7 mouse cellular contexts compared by ENCODE assay signal in the genomic region with DNA sequence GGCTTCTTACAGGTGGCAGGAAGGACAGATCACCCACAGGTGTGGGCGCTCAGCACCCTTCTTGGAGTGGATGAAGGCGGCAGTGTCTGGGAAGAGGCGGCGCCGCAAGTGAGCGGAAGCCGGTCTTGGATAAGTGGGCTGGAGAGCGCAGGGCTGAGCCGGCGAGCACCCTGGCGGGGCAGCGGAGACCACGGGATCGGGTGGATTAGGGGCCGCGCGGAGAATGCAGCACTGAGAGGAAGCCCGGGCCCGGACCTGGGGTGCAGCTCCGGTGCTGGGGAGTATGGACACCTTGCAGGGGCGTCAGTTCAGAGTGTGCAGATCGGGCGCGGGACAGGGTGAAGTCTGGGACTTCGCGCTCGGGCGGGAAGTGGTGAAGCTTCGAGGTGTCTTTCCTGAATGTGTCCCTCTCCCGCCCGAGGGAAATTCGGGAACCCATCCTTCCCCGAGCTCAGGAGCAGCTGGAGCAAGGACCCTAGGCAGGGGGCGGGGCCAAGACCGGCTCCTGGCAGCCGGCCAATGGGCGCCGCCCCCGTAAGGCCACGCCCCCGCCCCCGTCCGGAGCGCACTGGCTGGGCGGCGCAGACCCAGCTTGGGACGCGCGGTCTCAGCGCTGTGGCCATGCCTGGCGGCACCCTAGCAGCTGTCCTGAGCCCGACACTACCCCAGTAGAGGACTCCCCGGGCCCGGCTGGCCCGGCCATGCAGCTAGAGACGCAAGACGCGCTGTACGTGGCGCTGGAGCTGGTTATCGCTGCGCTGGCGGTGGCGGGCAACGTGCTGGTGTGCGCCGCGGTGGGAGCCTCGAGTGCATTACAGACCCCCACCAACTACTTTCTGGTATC. TPM values are rescaled to one million over a fixed set of nuclear protein-coding genes. Genes with fewer than 3 reads are reported as not detected.
A peak's percentile ranks its signal among the peaks of the same experiment; 100 is the strongest.
DNase-seq lines count a peak whose midpoint lies in the region; ATAC-seq and TF ChIP-seq lines count a peak whose summit lies in the region.

Gene Adora2b (plus strand): TSS at position 584 of the 844 bp plus-strand sequence.

- peaks cover 4% of the 10 kb centered on the region; the same call in 1 of the 2 replicates for H3K4me1 ChIP-seq in hindbrain, postnatal 0 days (ENCODE audit: insufficient read depth, low read length)
- peaks cover 29% of the 10 kb centered on the region for H3K4me1 ChIP-seq in limb, embryonic 14.5 days (ENCODE audit: control insufficient read depth, insufficient read depth, low read length)
- H3K4me1 ChIP-seq in midbrain, embryonic 14.5 days (ENCODE audit: control insufficient read depth, insufficient read depth, low read length), result 0 out of 2 replicates have a peak, but pooled peaks cover 10% of the 10 kb centered on the region

- TF ChIP-seq POLR2A in limb, embryonic 14.5 days (IDR thresholded peaks at IDR 0.05; ENCODE audit: borderline replicate concordance, extremely low read depth, insufficient read depth, insufficient read length), result 0 out of 2 replicates have a peak, but pooled peaks have one; percentile 18

- ATAC-seq in hindbrain, postnatal 0 days, result peak; percentile 89
- peak; percentile 85 for ATAC-seq in limb, embryonic 14.5 days (ENCODE audit: low FRiP score, low read depth)
- ATAC-seq in midbrain, embryonic 14.5 days (ENCODE audit: low FRiP score, low TSS enrichment), result peak; percentile 83

- H3K27me3 ChIP-seq in hindbrain, postnatal 0 days (ENCODE audit: insufficient read depth, low read length), result no peaks in the 10 kb centered on the region
- peaks cover 11% of the 10 kb centered on the region; the same call in 1 of the 2 replicates for H3K27me3 ChIP-seq in limb, embryonic 14.5 days (ENCODE audit: control insufficient read depth, insufficient read depth, low read length)
- H3K27me3 ChIP-seq in midbrain, embryonic 14.5 days (ENCODE audit: control insufficient read depth, insufficient read depth, low read length), result peaks cover 29% of the 10 kb centered on the region

- no peak for TF ChIP-seq CTCF in hindbrain, postnatal 0 days (IDR thresholded peaks at IDR 0.05; ENCODE audit: low read depth)

- peak; percentile 39 to 82 for DNase-seq in adrenal gland, adult (ENCODE audit: inconsistent age in 2 of 2, low spot score in 1 of 2)
- peak; percentile 41 to 59 for DNase-seq in cerebellum, postnatal 25 days
- DNase-seq in gastrocnemius, postnatal 10 days, result peak; percentile 76
- peak; percentile 77 for DNase-seq in hindbrain, postnatal 0 days (ENCODE audit: low spot score)
- DNase-seq in limb, embryonic 14.5 days (ENCODE audit: low spot score), result peak; percentile 72
- peak; percentile 88 for DNase-seq in midbrain, embryonic 14.5 days
- DNase-seq in spleen, postnatal 14 days (ENCODE audit: low spot score in 2 of 2), result peak; percentile 26 to 30

- peak within 1 kb of the TSS; percentile 48 for H3K9ac ChIP-seq in hindbrain, postnatal 0 days (replicated peaks; ENCODE audit: low read length)
- peak within 1 kb of the TSS; percentile 51 for H3K9ac ChIP-seq in limb, embryonic 14.5 days (ENCODE audit: low read depth, low read length, severe bottlenecking)
- H3K9ac ChIP-seq in midbrain, embryonic 14.5 days (replicated peaks; ENCODE audit: low read length), result peak within 1 kb of the TSS; percentile 44

- no peaks in the 10 kb centered on the region for H3K9me3 ChIP-seq in hindbrain, postnatal 0 days (ENCODE audit: low read length)
- no peaks in the 10 kb centered on the region for H3K9me3 ChIP-seq in limb, embryonic 14.5 days (ENCODE audit: control insufficient read depth, low read length)
- no peaks in the 10 kb centered on the region for H3K9me3 ChIP-seq in midbrain, embryonic 14.5 days (ENCODE audit: control insufficient read depth, low read length)

- peak within 1 kb of the TSS; percentile 61 for H3K4me3 ChIP-seq in hindbrain, postnatal 0 days (ENCODE audit: low read length)
- H3K4me3 ChIP-seq in limb, embryonic 14.5 days (replicated peaks; ENCODE audit: low read length), result peak within 1 kb of the TSS; percentile 52
- H3K4me3 ChIP-seq in midbrain, embryonic 14.5 days (replicated peaks; ENCODE audit: low read depth, low read length), result peak within 1 kb of the TSS; percentile 62

- no peaks in the 10 kb centered on the region for H3K36me3 ChIP-seq in hindbrain, postnatal 0 days (ENCODE audit: insufficient read depth, low read length)
- no peaks in the 10 kb centered on the region for H3K36me3 ChIP-seq in limb, embryonic 14.5 days (ENCODE audit: control insufficient read depth, insufficient read depth, low read length)
- H3K36me3 ChIP-seq in midbrain, embryonic 14.5 days (ENCODE audit: control insufficient read depth, insufficient read depth, low read length), result no peaks in the 10 kb centered on the region

- under 1% methylated on average over 64 of the region's 69 CpGs for WGBS in hindbrain, postnatal 0 days
- WGBS in limb, embryonic 14.5 days, result 2% methylated on average over 61 of the region's 69 CpGs
- under 1% methylated on average over 69 of the region's 69 CpGs for WGBS in midbrain, embryonic 14.5 days

- H3K27ac ChIP-seq in hindbrain, postnatal 0 days, result peak within 1 kb of the TSS; percentile 46
- H3K27ac ChIP-seq in limb, embryonic 14.5 days (replicated peaks; ENCODE audit: low read depth, low read length), result no peak within 1 kb of the TSS
- H3K27ac ChIP-seq in midbrain, embryonic 14.5 days (replicated peaks; ENCODE audit: low read depth, low read length), result no peak within 1 kb of the TSS

- H3K4me2 ChIP-seq in hindbrain, postnatal 0 days (ENCODE audit: low read depth, low read length), result peak within 1 kb of the TSS; percentile 100
- peak within 1 kb of the TSS; percentile 97 for H3K4me2 ChIP-seq in limb, embryonic 14.5 days (replicated peaks; ENCODE audit: low read depth, low read length, severe bottlenecking)
- H3K4me2 ChIP-seq in midbrain, embryonic 14.5 days (ENCODE audit: low read length), result peak within 1 kb of the TSS; percentile 99

RNA-seq across cellular contexts. Expression of gene Adora2b, which starts in this region (rescaled TPM):
- 1 to 10 TPM in 1 of 2 experiments, under 1 TPM in 1; 0.88 to 1.3 TPM for total RNA-seq in gastrocnemius, postnatal 10 days (2021)
- 8.2 and 12.4 TPM in 2 replicates for total RNA-seq in hindbrain, postnatal 0 days (2014; rRNA removed)
- 10.4 and 11.6 TPM in 2 replicates for polyA plus RNA-seq in hindbrain, postnatal 0 days (2015; fragmentation: Nextera tagmentation; extraction: Ambion mirVana)
- polyA plus RNA-seq in limb, embryonic 14.5 days (2012; rRNA removed), result 9.1 and 9.9 TPM in 2 replicates
- 10.9 and 11.1 TPM in 2 replicates for polyA plus RNA-seq in limb, embryonic 14.5 days (2014; fragmentation: Nextera tagmentation; extraction: Ambion mirVana)
- polyA plus RNA-seq in midbrain, embryonic 14.5 days (2014; fragmentation: Nextera tagmentation; extraction: Ambion mirVana), result 2.7 and 3.1 TPM in 2 replicates

Comparison
In these comparisons a context has a peak if more than half of its experiments do, and no peak if none do; other contexts are left out.
1. DNase-seq: peak in every context shown above with its lines; median percentile 88 in midbrain, embryonic 14.5 days; 77 in hindbrain, postnatal 0 days; 76 in gastrocnemius, postnatal 10 days; 72 in limb, embryonic 14.5 days; 60 in adrenal gland, adult; 50 in cerebellum, postnatal 25 days; 28 in spleen, postnatal 14 days.